Mouse (Mus musculus): ENCODE measurements around the gene Scfd2. TPM values are rescaled to one million over a fixed set of nuclear protein-coding genes. Genes with fewer than 3 reads are reported as not detected.
A peak's percentile ranks its signal among the peaks of the same experiment; 100 is the strongest.

Gene Scfd2
- polyA plus RNA-seq, 1 experiment from 2014 or later, result 17.2 TPM

DNA sequence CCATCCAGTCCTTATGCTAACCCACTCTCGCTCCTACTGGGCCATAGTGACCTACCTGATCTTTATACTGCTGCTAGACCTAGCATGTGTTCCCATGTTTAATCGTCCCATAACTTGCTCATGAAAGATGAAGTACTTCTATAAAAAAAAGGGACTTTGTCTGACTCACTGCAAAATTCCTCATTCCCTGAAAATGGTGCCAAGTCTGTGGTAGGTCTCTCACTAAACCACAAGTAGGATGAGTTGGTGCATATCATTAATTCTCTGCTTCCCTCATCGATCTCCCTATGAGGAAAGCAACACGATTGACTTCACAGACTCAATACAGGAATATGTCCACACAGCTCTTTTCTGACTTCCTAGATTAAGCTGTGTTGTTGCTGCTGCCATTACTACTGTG is 46.9 kb downstream of the Scfd2 start:
- Histone ChIP-seq H3K4me2 (no peak overlapping the region), H3K4me3 (no peak overlapping the region), H3K9me3 (no peaks in the 10 kb centered on the region), H3K27me3 (no peaks in the 10 kb centered on the region), H3K9ac (no peak overlapping the region), H3K36me3 (no peaks in the 10 kb centered on the region), H3K4me1 (peaks cover 9% of the 10 kb centered on the region; the same call in 1 of the 2 replicates), H3K27ac (no peak overlapping the region)
- WGBS, result 85% methylated on average over 4 of the region's 4 CpGs
- ATAC-seq (ENCODE audit: insufficient number of reproducible peaks, insufficient read depth, low FRiP score, low TSS enrichment, low read depth), result no peak

DNA sequence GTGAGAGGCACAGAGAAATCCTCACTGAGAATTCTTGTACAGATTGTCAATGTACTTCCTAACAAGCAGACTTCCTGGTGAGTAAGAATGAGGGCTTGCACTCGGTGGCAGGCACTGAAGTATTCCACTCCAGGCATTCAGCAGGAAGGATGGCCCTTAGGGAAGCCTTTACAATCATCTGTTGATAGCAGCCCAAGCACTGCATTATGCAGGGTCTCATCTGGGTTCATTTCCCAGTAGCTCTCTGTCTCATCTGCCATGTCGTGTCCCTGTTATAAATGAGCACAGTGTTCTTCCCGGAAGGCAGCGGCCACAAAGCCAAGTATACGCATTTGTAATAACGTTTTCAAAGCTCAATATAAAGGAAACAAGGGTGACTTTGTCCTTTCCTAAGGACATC is 48.9 kb downstream of the Scfd2 start:
- Histone ChIP-seq H3K27me3 (no peaks in the 10 kb centered on the region), H3K4me3 (no peak overlapping the region), H3K4me1 (peaks cover 9% of the 10 kb centered on the region; the same call in 1 of the 2 replicates), H3K36me3 (no peaks in the 10 kb centered on the region), H3K9me3 (no peaks in the 10 kb centered on the region), H3K27ac (no peak overlapping the region), H3K4me2 (no peak overlapping the region), H3K9ac (no peak overlapping the region)
- 33% methylated on average over 6 of the region's 6 CpGs for WGBS
- no peak for ATAC-seq (ENCODE audit: insufficient number of reproducible peaks, insufficient read depth, low FRiP score, low TSS enrichment, low read depth)

DNA sequence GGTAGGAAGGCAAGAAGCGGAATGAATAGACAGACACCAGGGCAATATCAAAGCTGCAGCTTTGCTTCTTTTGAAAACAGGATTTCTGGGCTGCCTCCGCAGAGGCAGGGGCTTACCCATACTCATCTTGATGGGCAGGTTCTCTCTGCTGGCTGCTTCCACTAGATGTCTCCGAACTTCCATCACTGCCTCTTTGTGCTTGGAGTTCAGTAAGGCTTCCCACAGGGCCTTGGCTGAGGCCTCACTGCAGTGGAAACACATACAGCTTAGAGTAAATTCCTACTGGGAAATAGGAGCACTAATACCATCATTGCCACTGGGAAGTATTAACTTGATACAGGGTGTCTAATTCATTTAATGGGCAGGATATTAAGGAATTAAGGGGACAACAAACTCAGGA is 49.5 kb downstream of the Scfd2 start:
- H3K27me3 ChIP-seq, result no peaks in the 10 kb centered on the region
- no peak overlapping the region for H3K27ac ChIP-seq
- H3K4me2 ChIP-seq, result no peak overlapping the region
- ATAC-seq (ENCODE audit: insufficient number of reproducible peaks, insufficient read depth, low FRiP score, low TSS enrichment, low read depth), result no peak
- H3K9ac ChIP-seq, result 0 out of 2 replicates have a peak overlapping the region, but pooled peaks have one; percentile 32
- no peaks in the 10 kb centered on the region for H3K36me3 ChIP-seq
- 54% methylated on average over 3 of the region's 3 CpGs for WGBS
- H3K4me1 ChIP-seq, result peaks cover 9% of the 10 kb centered on the region; the same call in 1 of the 2 replicates
- H3K4me3 ChIP-seq, result no peak overlapping the region
- H3K9me3 ChIP-seq, result no peaks in the 10 kb centered on the region

DNA sequence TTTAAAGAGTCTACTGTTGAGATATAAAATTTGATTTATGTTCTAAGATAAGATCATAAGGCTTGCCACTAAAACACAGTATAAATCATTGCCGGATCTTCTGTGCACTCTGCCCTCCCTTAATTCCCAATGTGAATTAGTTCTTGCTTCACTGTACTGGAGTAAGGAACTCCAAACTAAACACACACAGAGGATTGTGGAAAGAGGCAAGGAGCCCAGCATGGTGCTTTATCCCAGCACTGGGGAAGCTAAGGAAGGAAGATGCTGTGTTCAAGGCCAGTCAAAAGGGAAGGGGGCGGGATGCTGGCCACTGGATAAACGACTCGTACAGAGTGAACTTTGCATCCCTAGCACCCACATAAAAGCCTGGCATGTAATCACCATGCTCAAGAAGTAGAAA is 51.1 kb downstream of the Scfd2 start:
- H3K4me2 ChIP-seq, result no peak overlapping the region
- H3K27me3 ChIP-seq, result no peaks in the 10 kb centered on the region
- no peaks in the 10 kb centered on the region for H3K9me3 ChIP-seq
- no peak for ATAC-seq (ENCODE audit: insufficient number of reproducible peaks, insufficient read depth, low FRiP score, low TSS enrichment, low read depth)
- no peaks in the 10 kb centered on the region for H3K36me3 ChIP-seq
- H3K9ac ChIP-seq, result no peak overlapping the region
- H3K27ac ChIP-seq, result no peak overlapping the region
- peaks cover 10% of the 10 kb centered on the region; the same call in 1 of the 2 replicates for H3K4me1 ChIP-seq
- 83% methylated on average over 4 of the region's 4 CpGs for WGBS
- no peak overlapping the region for H3K4me3 ChIP-seq

DNA sequence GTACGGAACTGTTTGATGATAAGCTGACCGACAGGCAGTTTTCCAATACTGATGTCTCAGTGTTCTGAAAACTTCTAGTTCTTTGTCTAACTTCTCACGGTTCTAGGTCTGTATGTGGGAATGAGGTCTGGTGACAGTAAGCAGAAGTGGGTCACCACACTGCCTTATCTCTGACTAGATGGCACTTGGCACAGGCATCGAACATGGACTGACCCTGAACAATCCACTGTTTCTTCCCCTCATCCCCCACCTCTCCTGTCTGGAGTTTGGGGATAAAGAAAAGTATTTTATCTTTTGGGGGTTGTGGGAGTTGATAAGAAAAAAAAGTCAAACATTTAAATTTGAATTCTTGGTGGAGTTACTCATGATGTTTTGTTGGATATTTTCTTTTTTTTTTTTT is 51.6 kb downstream of the Scfd2 start:
- Histone ChIP-seq H3K4me3 (no peak overlapping the region), H3K27ac (no peak overlapping the region), H3K9ac (no peak overlapping the region), H3K9me3 (no peaks in the 10 kb centered on the region), H3K27me3 (no peaks in the 10 kb centered on the region), H3K4me2 (no peak overlapping the region), H3K4me1 (peaks cover 14% of the 10 kb centered on the region), H3K36me3 (no peaks in the 10 kb centered on the region)
- 85% methylated on average over 4 of the region's 4 CpGs for WGBS
- ATAC-seq (ENCODE audit: insufficient number of reproducible peaks, insufficient read depth, low FRiP score, low TSS enrichment, low read depth), result no peak

DNA sequence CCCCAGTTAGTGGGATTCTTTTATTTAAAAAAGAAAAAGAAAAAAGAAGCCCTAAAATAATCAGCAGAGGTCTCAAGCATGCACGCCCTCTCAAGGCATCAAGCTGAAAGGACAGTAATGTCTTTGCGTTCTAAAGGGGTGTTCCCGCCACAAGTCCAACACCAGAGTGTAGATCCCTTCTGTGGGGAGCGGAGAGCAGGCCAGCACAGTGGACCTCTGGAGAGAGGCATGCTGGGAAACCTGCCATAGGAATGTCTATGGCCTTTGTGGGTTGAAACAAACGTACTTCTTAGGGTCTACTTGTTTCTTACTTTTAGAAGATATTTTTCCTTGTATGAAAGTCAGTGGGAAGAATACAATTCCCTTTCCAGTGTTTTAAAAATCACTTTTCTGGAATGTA is 52.4 kb downstream of the Scfd2 start:
- WGBS, result 82% methylated on average over 5 of the region's 5 CpGs

DNA sequence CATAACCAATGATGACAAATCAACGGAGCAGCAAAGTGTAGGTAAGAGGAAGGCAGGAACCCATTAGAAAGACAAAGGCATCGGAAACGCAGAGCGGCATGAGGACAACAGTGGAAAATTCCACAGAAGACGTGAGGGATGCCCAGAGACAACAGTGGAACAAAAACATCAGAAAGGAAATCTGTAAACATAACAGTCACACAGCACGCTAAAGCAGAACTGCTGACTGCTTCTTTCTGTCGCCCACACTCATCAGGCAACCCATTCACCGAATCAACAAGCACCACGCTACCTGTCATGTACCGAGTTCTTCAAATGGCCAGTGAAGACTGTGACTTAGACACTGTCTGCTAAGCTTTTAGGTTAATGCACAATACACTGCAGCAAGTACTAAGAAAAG is 55.0 kb downstream of the Scfd2 start:
- Histone ChIP-seq H3K9me3 (no peaks in the 10 kb centered on the region), H3K4me3 (no peak overlapping the region), H3K27ac (no peak overlapping the region), H3K36me3 (no peaks in the 10 kb centered on the region), H3K27me3 (no peaks in the 10 kb centered on the region), H3K9ac (no peak overlapping the region), H3K4me1 (peaks cover 29% of the 10 kb centered on the region), H3K4me2 (no peak overlapping the region)
- no peak for ATAC-seq (ENCODE audit: insufficient number of reproducible peaks, insufficient read depth, low FRiP score, low TSS enrichment, low read depth)
- WGBS, result 81% methylated on average over 10 of the region's 10 CpGs

More for the DNA sequence above, 52.4 kb downstream of the Scfd2 start:
- Histone ChIP-seq H3K36me3 (no peaks in the 10 kb centered on the region), H3K27ac (no peak overlapping the region), H3K4me2 (no peak overlapping the region), H3K4me1 (peaks cover 20% of the 10 kb centered on the region), H3K27me3 (no peaks in the 10 kb centered on the region), H3K9me3 (no peaks in the 10 kb centered on the region), H3K4me3 (no peak overlapping the region), H3K9ac (no peak overlapping the region)
- ATAC-seq (ENCODE audit: insufficient number of reproducible peaks, insufficient read depth, low FRiP score, low TSS enrichment, low read depth), result no peak

DNA sequence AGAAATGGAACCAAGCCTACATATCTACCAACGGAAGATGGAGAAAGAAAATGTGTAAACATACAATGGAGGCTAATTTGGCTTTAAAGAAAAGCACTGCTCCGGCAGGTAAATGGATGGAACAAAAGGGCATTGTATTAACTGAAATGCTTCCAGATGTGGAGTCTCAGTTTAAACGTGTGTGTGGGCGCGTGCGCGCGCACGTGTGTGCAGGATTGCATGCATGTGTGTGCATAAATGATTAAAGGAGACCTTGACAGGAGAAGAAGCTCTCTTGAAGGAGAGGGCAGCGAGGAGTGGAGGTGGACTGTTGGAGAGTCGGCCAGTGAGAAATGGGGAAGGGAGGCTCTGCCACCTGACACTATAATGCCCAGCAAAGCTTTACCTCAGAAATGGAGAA is 58.4 kb downstream of the Scfd2 start:
- no peaks in the 10 kb centered on the region for H3K36me3 ChIP-seq
- no peaks in the 10 kb centered on the region for H3K27me3 ChIP-seq
- no peaks in the 10 kb centered on the region for H3K9me3 ChIP-seq
- peaks cover 36% of the 10 kb centered on the region for H3K4me1 ChIP-seq
- H3K4me2 ChIP-seq, result no peak overlapping the region
- no peak for ATAC-seq (ENCODE audit: insufficient number of reproducible peaks, insufficient read depth, low FRiP score, low TSS enrichment, low read depth)
- WGBS, result 63% methylated on average over 11 of the region's 11 CpGs
- H3K4me3 ChIP-seq, result no peak overlapping the region
- H3K27ac ChIP-seq, result peak overlapping the region; percentile 39; the same call in 1 of the 2 replicates
- no peak overlapping the region for H3K9ac ChIP-seq

DNA sequence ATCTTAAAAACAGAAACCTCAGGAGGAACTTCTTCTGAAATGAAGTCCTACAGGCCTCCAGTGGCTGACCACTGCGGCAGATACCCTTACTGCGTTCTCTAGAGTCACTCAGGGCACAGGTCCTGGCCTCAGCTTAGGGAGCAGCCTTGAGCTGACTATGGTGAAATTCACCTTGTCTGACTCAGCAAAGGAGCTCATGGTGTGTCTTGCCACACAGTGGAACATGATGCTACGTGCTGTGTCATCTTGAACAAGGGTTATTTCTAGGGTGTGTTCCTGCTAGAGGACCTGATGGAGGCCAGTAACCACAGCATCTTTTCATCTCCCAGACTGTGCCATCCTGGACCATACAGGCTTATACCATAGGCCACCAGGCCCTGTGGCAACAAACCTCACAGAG is 60.7 kb downstream of the Scfd2 start:
- Histone ChIP-seq H3K27me3 (no peaks in the 10 kb centered on the region), H3K4me1 (peaks cover 36% of the 10 kb centered on the region), H3K36me3 (no peaks in the 10 kb centered on the region), H3K9ac (no peak overlapping the region), H3K4me2 (no peak overlapping the region), H3K9me3 (no peaks in the 10 kb centered on the region), H3K27ac (no peak overlapping the region), H3K4me3 (no peak overlapping the region)
- 86% methylated on average over 3 of the region's 3 CpGs for WGBS
- ATAC-seq (ENCODE audit: insufficient number of reproducible peaks, insufficient read depth, low FRiP score, low TSS enrichment, low read depth), result no peak

DNA sequence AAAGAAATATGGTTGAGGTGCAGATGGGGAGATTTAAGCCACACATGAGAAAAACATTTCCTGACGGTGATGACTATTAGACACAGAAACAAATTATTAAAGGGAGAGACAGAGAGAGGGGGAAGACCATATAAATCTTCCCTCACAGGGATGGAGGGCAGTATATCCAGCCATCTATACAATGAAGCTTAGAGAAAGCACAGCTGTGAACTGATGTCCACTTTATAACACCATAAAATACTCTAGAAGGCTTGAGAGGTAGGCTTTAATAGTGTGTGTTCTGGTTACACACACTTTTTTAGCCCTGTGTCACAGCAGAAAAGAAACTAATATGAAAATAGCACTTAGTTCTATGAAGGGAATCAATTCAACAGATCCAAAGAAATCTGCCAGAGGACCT is 61.9 kb downstream of the Scfd2 start:
- no peak overlapping the region for H3K4me2 ChIP-seq
- WGBS, result 64% methylated on average over 1 of the region's 1 CpGs
- H3K9ac ChIP-seq, result no peak overlapping the region
- H3K4me3 ChIP-seq, result no peak overlapping the region
- H3K36me3 ChIP-seq, result no peaks in the 10 kb centered on the region
- no peak for ATAC-seq (ENCODE audit: insufficient number of reproducible peaks, insufficient read depth, low FRiP score, low TSS enrichment, low read depth)
- H3K9me3 ChIP-seq, result no peaks in the 10 kb centered on the region
- H3K4me1 ChIP-seq, result peaks cover 30% of the 10 kb centered on the region
- H3K27me3 ChIP-seq, result no peaks in the 10 kb centered on the region
- H3K27ac ChIP-seq, result no peak overlapping the region

DNA sequence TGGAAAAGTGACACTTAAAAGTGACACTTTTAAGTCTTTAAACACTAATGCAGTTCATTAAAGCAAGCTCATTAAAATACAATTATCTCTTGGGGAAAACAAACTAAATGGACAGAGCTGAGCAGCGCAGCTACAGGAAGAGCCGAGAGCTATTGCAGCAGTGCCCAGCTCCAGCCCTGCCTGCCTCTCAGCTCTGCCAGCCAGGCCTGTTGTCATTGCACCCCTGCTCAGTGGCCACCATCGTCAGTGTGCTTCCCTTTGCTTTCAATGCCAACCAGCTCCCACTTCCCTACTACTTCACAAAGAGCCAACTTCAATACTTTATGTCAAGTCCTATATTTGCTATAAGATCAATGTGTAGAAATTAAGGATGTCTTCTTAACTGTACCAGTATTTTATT is 63.8 kb downstream of the Scfd2 start:
- peaks cover 13% of the 10 kb centered on the region for H3K4me1 ChIP-seq
- H3K9ac ChIP-seq, result no peak overlapping the region
- WGBS, result 75% methylated on average over 3 of the region's 3 CpGs
- H3K4me2 ChIP-seq, result no peak overlapping the region
- no peak overlapping the region for H3K4me3 ChIP-seq
- no peaks in the 10 kb centered on the region for H3K27me3 ChIP-seq
- H3K36me3 ChIP-seq, result no peaks in the 10 kb centered on the region
- H3K27ac ChIP-seq, result no peak overlapping the region
- H3K9me3 ChIP-seq, result no peaks in the 10 kb centered on the region
- ATAC-seq (ENCODE audit: insufficient number of reproducible peaks, insufficient read depth, low FRiP score, low TSS enrichment, low read depth), result no peak

DNA sequence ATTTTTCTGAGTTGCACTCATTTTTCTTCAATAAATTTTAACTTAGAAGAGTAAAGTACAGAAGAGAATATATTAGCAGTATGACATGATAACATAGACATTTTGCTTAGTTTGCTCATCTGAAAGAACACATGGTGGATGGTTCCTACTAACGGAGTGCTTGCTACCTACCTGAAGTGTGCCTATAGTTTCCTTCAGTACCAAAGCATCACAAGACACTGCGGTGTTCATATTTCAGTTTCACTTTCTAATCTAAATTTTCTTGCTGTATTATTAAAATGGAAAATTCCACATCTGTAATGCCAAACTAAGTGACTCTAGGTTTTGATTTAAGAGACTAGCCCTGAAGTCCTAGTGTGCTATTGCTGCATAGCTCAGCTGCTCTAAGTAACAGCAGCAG is 74.8 kb downstream of the Scfd2 start:
- Histone ChIP-seq H3K4me1 (no peaks in the 10 kb centered on the region), H3K27me3 (no peaks in the 10 kb centered on the region), H3K36me3 (no peaks in the 10 kb centered on the region), H3K9ac (no peak overlapping the region), H3K9me3 (no peaks in the 10 kb centered on the region), H3K4me2 (no peak overlapping the region), H3K27ac (no peak overlapping the region), H3K4me3 (no peak overlapping the region)
- 90% methylated on average over 2 of the region's 2 CpGs for WGBS
- ATAC-seq (ENCODE audit: insufficient number of reproducible peaks, insufficient read depth, low FRiP score, low TSS enrichment, low read depth), result no peak

All from embryonic facial prominence, embryonic 13.5 days (tissue).